Mouse (Mus musculus): Measurements from ENCODE around the gene Fto. TPM values are rescaled to one million over a fixed set of nuclear protein-coding genes. Genes with fewer than 3 reads are reported as not detected.

Fto gene
- polyA plus RNA-seq, 1 experiment from 2014 or later = 149 TPM

DNA sequence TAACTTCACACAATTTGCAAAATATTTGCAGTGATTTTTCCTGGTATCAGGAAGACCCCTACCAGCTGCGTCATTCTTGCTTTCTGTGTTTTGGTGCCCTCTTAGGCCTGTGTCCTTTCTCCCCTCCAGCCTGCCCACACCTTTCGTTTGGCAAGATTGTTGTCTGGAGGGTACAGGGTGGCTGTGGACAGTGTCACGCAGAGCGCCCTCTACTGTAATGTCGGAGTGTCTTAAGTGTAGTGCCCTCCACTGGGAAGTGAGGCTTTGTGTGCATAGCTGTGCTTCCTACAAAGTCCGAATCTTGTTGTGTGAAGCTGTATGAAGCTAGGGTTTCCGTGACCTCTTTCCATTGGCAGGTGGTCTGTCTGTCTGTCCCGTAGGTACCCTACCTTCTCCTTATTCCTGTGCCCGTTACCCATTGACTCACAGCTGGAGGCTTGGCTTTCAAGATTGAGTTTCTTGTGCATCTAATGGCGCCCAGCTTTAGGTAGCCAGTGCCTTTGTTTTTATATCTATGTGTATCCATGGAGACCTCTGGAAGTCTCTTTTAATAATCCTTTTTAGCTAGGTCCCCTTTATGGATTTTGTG is 50.0 kb downstream of the Fto start:
- no peak overlapping the region for H3K4me3 ChIP-seq (replicated peaks; ENCODE audit: low read length)
- 88% methylated on average over 10 of the region's 10 CpGs for WGBS
- peaks cover 11% of the 10 kb centered on the region; the same call in 1 of the 2 replicates for H3K4me1 ChIP-seq (replicated peaks; ENCODE audit: control insufficient read depth, insufficient read depth, low read length)
- H3K9me3 ChIP-seq (ENCODE audit: control insufficient read depth, low read length) = no peaks in the 10 kb centered on the region
- H3K36me3 ChIP-seq (replicated peaks; ENCODE audit: control insufficient read depth, insufficient read depth) = no peaks in the 10 kb centered on the region
- H3K4me2 ChIP-seq (replicated peaks) = no peak overlapping the region
- H3K27me3 ChIP-seq (ENCODE audit: control insufficient read depth, insufficient read depth, low read length) = peaks cover 7% of the 10 kb centered on the region; the same call in 1 of the 2 replicates
- no peak overlapping the region for H3K27ac ChIP-seq
- ATAC-seq (ENCODE audit: low FRiP score) = no peak
- DNase-seq (ENCODE audit: low spot score) = no peak
- H3K9ac ChIP-seq = no peak overlapping the region

DNA sequence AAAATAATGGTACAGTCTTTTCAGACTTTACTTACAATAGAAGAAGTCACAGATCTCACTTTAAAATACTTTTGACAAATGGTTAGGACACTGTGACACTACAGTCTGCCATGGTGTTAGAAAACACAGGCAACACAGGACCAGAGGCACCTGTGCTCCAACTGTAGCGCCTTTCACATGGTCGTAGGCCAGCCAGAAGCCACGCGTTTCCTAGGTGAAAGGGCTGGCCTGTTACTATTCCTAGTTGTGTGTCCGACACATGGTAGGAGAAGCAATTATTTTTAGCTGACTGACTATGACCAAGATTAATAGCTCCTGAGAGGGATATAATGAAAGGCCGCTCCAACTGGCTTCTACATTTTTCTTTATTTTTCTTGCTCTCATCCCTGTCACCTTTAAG is 50.9 kb downstream of the Fto start:
- H3K27me3 ChIP-seq (ENCODE audit: control insufficient read depth, insufficient read depth, low read length) = peaks cover 7% of the 10 kb centered on the region; the same call in 1 of the 2 replicates
- no peak overlapping the region for H3K4me2 ChIP-seq (replicated peaks)
- 55% methylated on average over 6 of the region's 6 CpGs for WGBS
- H3K9me3 ChIP-seq (ENCODE audit: control insufficient read depth, low read length) = no peaks in the 10 kb centered on the region
- no peak overlapping the region for H3K9ac ChIP-seq
- ATAC-seq (ENCODE audit: low FRiP score) = no peak
- no peaks in the 10 kb centered on the region for H3K36me3 ChIP-seq (replicated peaks; ENCODE audit: control insufficient read depth, insufficient read depth)
- DNase-seq (ENCODE audit: low spot score) = no peak
- peaks cover 11% of the 10 kb centered on the region; the same call in 1 of the 2 replicates for H3K4me1 ChIP-seq (replicated peaks; ENCODE audit: control insufficient read depth, insufficient read depth, low read length)
- H3K4me3 ChIP-seq (replicated peaks; ENCODE audit: low read length) = no peak overlapping the region
- no peak overlapping the region for H3K27ac ChIP-seq

DNA sequence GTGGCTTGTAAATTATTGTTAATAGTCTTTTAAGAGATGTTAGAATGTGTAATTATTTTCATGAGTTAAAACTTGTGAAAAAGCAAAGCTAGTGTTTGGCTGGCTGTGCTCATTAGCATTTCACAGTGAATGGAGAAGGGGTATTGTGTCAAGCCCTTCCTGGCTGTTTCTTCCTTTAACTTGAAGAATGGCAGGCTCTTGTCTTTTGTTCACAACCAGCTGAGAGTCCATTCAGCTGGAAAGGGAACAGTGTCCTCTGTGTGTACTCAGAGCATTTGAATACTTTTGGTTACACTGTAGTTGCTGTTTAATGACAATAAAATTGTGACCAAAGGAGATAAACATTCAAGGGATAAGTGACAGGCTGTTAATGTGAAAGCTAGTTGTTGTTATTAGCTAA is 52.5 kb downstream of the Fto start:
- peaks cover 15% of the 10 kb centered on the region for H3K4me1 ChIP-seq (replicated peaks; ENCODE audit: control insufficient read depth, insufficient read depth, low read length)
- ATAC-seq (ENCODE audit: low FRiP score) = no peak; the same call in 1 of the 2 replicates
- no peaks in the 10 kb centered on the region for H3K36me3 ChIP-seq (replicated peaks; ENCODE audit: control insufficient read depth, insufficient read depth)
- H3K9ac ChIP-seq = no peak overlapping the region
- no peak overlapping the region for H3K4me3 ChIP-seq (replicated peaks; ENCODE audit: low read length)
- H3K9me3 ChIP-seq (ENCODE audit: control insufficient read depth, low read length) = no peaks in the 10 kb centered on the region
- peaks cover 20% of the 10 kb centered on the region for H3K27me3 ChIP-seq (ENCODE audit: control insufficient read depth, insufficient read depth, low read length)
- H3K4me2 ChIP-seq (replicated peaks) = no peak overlapping the region
- no peak overlapping the region for H3K27ac ChIP-seq
- DNase-seq (ENCODE audit: low spot score) = no peak

DNA sequence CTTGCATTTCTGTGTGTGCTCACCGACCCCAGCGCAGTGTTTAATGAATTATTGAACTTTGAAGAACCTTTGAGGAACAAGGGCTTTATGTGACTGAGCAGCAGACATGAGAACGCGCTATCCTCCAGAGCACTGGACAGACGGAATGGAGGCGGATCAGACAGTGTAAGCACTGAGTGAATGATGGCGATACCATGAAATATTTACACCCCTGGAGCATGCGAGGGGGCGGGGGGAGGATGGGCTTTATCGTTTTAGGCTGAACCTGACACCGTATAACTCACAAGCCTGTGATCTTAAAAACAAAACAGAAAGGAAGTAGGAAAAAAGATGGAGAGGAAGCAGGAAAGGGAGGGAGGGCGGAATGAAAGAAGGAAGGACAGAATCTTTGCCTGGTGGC is 57.6 kb downstream of the Fto start:
- H3K9ac ChIP-seq = no peak overlapping the region
- no peaks in the 10 kb centered on the region for H3K36me3 ChIP-seq (replicated peaks; ENCODE audit: control insufficient read depth, insufficient read depth)
- peaks cover 38% of the 10 kb centered on the region for H3K4me1 ChIP-seq (replicated peaks; ENCODE audit: control insufficient read depth, insufficient read depth, low read length)
- no peaks in the 10 kb centered on the region for H3K9me3 ChIP-seq (ENCODE audit: control insufficient read depth, low read length)
- no peak overlapping the region for H3K27ac ChIP-seq
- DNase-seq (ENCODE audit: low spot score) (no peak), ATAC-seq (ENCODE audit: low FRiP score) (no peak; the same call in 1 of the 2 replicates)
- WGBS = 37% methylated on average over 12 of the region's 12 CpGs
- H3K4me2 ChIP-seq (replicated peaks) = no peak overlapping the region
- H3K27me3 ChIP-seq (ENCODE audit: control insufficient read depth, insufficient read depth, low read length) = peaks cover 13% of the 10 kb centered on the region
- H3K4me3 ChIP-seq (replicated peaks; ENCODE audit: low read length) = no peak overlapping the region

DNA sequence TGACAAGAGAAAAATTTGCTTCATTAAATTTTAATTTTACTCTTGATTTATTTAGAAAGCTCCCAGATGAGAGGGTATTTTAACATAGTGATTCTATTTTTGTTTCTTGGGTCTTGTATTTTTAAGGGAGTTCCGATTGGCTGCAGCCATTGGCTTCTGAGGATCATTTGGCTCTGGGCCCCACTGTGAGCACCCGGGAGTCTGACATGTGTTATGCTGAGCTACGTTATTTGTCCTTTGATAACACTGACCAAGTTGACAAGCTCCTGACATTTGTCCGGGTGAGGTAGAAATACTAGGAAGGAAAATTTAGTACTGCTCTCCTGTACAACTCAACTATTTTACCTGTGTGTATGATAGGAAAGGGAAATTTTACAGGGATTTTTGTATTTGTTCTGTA is 58.7 kb downstream of the Fto start:
- no peak for DNase-seq (ENCODE audit: low spot score)
- Histone ChIP-seq H3K9me3 (ENCODE audit: control insufficient read depth, low read length) (no peaks in the 10 kb centered on the region), H3K9ac (no peak overlapping the region), H3K4me2 (replicated peaks) (no peak overlapping the region), H3K4me1 (replicated peaks; ENCODE audit: control insufficient read depth, insufficient read depth, low read length) (peaks cover 40% of the 10 kb centered on the region), H3K27me3 (ENCODE audit: control insufficient read depth, insufficient read depth, low read length) (peaks cover 13% of the 10 kb centered on the region), H3K27ac (no peak overlapping the region), H3K36me3 (replicated peaks; ENCODE audit: control insufficient read depth, insufficient read depth) (no peaks in the 10 kb centered on the region), H3K4me3 (replicated peaks; ENCODE audit: low read length) (no peak overlapping the region)
- ATAC-seq (ENCODE audit: low FRiP score) = no peak
- WGBS = 50% methylated on average over 4 of the region's 4 CpGs

DNA sequence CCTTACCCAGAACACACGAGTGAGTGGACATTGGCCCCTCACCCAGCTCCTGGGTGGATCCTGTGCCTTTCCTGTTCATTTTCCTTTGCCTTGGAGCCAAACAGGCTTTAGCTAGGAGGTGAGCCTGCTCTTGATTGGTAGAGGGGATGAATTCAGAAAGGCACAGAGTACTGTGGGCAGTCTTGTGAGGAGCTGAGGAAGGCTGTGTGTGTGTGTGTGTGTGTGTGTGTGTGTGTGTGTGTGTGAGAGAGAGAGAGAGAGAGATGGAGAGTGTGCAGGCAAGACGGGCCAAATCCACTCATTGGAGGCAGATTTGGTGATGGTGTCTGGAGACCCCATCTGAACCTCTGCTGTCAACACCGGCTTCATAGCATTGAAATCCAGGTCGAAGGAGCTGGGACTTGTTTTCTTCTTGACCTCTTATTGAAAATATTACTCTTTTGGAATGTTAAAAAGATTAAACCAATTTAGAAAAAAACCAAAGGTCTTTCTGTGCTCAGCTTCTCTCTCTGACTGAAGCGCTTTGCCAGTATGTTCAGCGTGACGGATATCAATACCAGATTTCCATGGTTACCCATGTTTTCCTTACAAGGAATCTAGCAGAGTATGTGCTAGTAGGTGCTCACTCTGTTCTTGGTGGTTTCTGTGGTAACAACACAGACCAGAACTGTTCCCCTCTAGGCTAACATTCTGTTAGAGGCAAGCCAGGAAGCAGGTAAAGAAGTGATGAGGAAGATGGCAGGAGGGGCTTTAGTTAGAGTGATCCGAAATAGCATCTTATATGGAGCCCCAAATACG is 59.7 kb downstream of the Fto start:
- no peak for DNase-seq (ENCODE audit: low spot score)
- ATAC-seq (ENCODE audit: low FRiP score) = no peak
- 52% methylated on average over 9 of the region's 9 CpGs for WGBS
- peaks cover 21% of the 10 kb centered on the region for H3K27me3 ChIP-seq (ENCODE audit: control insufficient read depth, insufficient read depth, low read length)
- H3K4me3 ChIP-seq (replicated peaks; ENCODE audit: low read length) = no peak overlapping the region
- no peak overlapping the region for H3K9ac ChIP-seq
- H3K36me3 ChIP-seq (replicated peaks; ENCODE audit: control insufficient read depth, insufficient read depth) = no peaks in the 10 kb centered on the region
- H3K27ac ChIP-seq = no peak overlapping the region
- H3K4me2 ChIP-seq (replicated peaks) = no peak overlapping the region
- peaks cover 40% of the 10 kb centered on the region for H3K4me1 ChIP-seq (replicated peaks; ENCODE audit: control insufficient read depth, insufficient read depth, low read length)
- no peaks in the 10 kb centered on the region for H3K9me3 ChIP-seq (ENCODE audit: control insufficient read depth, low read length)

DNA sequence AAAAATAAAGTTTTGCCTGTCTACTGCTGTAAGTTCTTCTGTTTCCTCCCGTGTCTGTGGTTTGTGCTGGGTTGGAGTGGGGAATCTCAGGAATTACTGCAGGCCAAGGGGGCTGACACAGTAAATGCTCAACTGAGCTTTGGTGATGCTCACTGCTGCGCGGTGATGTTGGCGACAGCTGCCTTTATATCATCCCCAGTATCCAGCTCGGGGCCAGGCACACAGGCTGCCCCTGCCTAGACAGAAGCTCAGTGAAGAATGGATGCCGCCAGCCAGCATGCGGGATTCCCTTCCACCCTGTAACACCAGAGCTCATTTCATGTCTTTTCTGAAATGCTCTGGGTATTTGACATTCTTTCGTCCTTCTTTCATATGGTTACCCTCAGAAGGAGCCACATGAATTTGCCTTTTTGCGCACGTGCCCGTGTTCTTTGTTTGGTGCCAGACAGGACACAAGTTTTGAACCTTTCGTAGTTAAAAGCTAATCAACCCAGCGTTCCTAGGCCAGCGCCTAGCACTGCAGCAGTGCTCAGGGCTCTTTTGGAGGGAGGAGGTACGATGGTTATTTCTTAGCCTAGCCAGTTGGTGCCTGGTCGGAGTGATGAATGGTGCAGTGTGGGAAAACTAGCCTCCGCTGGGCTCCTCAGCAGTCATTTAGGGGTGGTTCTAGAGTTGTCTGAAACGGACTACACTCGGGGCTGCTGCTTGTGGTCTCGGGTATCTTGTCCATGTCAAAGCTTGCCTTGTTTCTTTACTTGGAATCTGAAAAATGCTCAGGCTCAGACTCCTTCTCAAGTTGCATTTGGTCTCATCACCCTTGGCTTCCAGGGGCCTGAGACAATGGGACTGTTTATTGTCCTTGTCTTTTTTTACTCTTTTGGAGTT is 62.0 kb downstream of the Fto start:
- Histone ChIP-seq H3K36me3 (replicated peaks; ENCODE audit: control insufficient read depth, insufficient read depth) (no peaks in the 10 kb centered on the region), H3K4me1 (replicated peaks; ENCODE audit: control insufficient read depth, insufficient read depth, low read length) (peaks cover 42% of the 10 kb centered on the region)

DNA sequence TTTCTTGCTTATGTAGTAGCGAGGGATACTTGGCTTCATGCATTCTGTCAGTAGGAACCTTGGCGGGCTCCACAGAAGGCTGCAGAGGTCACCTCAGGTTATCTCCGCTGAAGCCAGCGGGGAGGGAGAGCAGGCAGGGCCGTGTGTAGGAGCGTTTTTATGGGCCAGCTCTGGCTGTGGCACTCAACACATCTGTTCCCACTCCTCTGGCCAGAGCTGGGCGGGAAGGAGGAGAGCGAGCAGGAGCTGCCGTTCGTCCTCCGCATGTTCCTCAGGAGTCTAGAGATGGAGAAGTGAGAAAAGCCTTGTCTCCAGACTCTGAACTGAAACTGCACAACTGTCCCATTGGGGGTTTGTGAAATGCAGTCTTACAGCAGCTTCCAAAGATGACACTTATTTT is 63.5 kb downstream of the Fto start:
- Histone ChIP-seq H3K4me1 (replicated peaks; ENCODE audit: control insufficient read depth, insufficient read depth, low read length) (peaks cover 47% of the 10 kb centered on the region), H3K36me3 (replicated peaks; ENCODE audit: control insufficient read depth, insufficient read depth) (no peaks in the 10 kb centered on the region), H3K4me2 (replicated peaks) (no peak overlapping the region), H3K9me3 (ENCODE audit: control insufficient read depth, low read length) (no peaks in the 10 kb centered on the region), H3K27ac (no peak overlapping the region), H3K9ac (no peak overlapping the region), H3K4me3 (replicated peaks; ENCODE audit: low read length) (no peak overlapping the region), H3K27me3 (ENCODE audit: control insufficient read depth, insufficient read depth, low read length) (peaks cover 8% of the 10 kb centered on the region)
- DNase-seq (ENCODE audit: low spot score) = no peak
- WGBS = 55% methylated on average over 11 of the region's 11 CpGs
- ATAC-seq (ENCODE audit: low FRiP score) = no peak

More for the DNA sequence above, 62.0 kb downstream of the Fto start:
- WGBS = 29% methylated on average over 20 of the region's 20 CpGs
- Histone ChIP-seq H3K9me3 (ENCODE audit: control insufficient read depth, low read length) (no peaks in the 10 kb centered on the region), H3K4me2 (replicated peaks) (no peak overlapping the region), H3K9ac (no peak overlapping the region), H3K27ac (no peak overlapping the region), H3K27me3 (ENCODE audit: control insufficient read depth, insufficient read depth, low read length) (peaks cover 14% of the 10 kb centered on the region), H3K4me3 (replicated peaks; ENCODE audit: low read length) (no peak overlapping the region)
- ATAC-seq (ENCODE audit: low FRiP score) = no peak
- no peak for DNase-seq (ENCODE audit: low spot score)

DNA sequence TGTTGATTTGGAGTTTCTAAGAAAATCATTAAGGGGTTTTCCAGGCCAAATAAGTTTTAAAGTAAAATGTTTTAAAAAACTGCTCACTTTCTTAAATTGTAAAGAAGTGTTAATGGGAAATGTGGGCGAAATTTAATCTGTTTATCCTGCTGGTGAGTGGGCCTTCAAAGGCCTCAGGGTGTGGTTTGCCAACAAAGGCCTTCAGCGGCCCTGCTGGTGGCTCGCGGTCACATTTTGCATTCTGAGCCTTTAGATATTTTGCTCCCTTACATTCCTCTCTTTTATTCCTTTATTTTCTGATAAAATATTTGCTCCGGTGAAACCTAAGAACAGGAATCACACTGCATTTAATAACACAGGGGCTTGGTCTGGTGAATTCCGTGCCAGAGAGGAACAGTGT is 64.0 kb downstream of the Fto start:
- H3K4me2 ChIP-seq (replicated peaks) = no peak overlapping the region
- no peak overlapping the region for H3K9ac ChIP-seq
- H3K36me3 ChIP-seq (replicated peaks; ENCODE audit: control insufficient read depth, insufficient read depth) = no peaks in the 10 kb centered on the region
- H3K4me1 ChIP-seq (replicated peaks; ENCODE audit: control insufficient read depth, insufficient read depth, low read length) = peaks cover 47% of the 10 kb centered on the region
- H3K27me3 ChIP-seq (ENCODE audit: control insufficient read depth, insufficient read depth, low read length) = peaks cover 8% of the 10 kb centered on the region
- no peak overlapping the region for H3K27ac ChIP-seq
- H3K4me3 ChIP-seq (replicated peaks; ENCODE audit: low read length) = no peak overlapping the region
- 61% methylated on average over 6 of the region's 6 CpGs for WGBS
- H3K9me3 ChIP-seq (ENCODE audit: control insufficient read depth, low read length) = no peaks in the 10 kb centered on the region
- DNase-seq (ENCODE audit: low spot score) (no peak), ATAC-seq (ENCODE audit: low FRiP score) (no peak)

Measured in hindbrain, embryonic 14.5 days (tissue).